Mouse (Mus musculus) hindbrain, embryonic 11.5 days (tissue): ENCODE measurements around the gene Etnppl. TPM values are rescaled to one million over a fixed set of nuclear protein-coding genes. Genes with fewer than 3 reads are reported as not detected.

ENCODE experiments used
- ATAC-seq: fragments of 200-750 bp; cut with Nextera tagmentation; 2 replicates; pipeline ENCODE4 v1.8.0; 2017; ENCODE audit warnings: mild to moderate bottlenecking, moderate TSS enrichment, moderate library complexity; ENCODE audit not compliant: low FRiP score
- DNase-seq: peaks from one replicate; pipeline ENCODE4 v3.0.0-alpha.2; 2015; ENCODE audit warnings: low spot score
- H3K27ac ChIP-seq: fragments of 300-500 bp; sonication (generic); 2 replicates; pipeline ENCODE4 v1.5.1; 2014; ENCODE audit warnings: mild to moderate bottlenecking, low read depth, low read length
- H3K27me3 ChIP-seq: fragments of 300-500 bp; sonication (generic); 2 replicates; pipeline ENCODE4 v1.6.1; 2014; ENCODE audit warnings: mild to moderate bottlenecking, low read length, moderate library complexity, mixed read lengths; ENCODE audit not compliant: control insufficient read depth, insufficient read depth
- H3K36me3 ChIP-seq: fragments of 300-500 bp; sonication (generic); 2 replicates; pipeline ENCODE4 v1.6.1; 2014; ENCODE audit warnings: mild to moderate bottlenecking, low read length, moderate library complexity, mixed read lengths; ENCODE audit not compliant: control insufficient read depth, insufficient read depth
- H3K4me1 ChIP-seq: fragments of 300-500 bp; sonication (generic); replicated peaks from 2 replicates; pipeline ENCODE4 v1.6.1; 2014; ENCODE audit warnings: low read length, mixed read lengths; ENCODE audit not compliant: control insufficient read depth, insufficient read depth
- H3K4me2 ChIP-seq: fragments of 300-500 bp; sonication (generic); replicated peaks from 2 replicates; pipeline ENCODE4 v1.6.1; 2014; ENCODE audit warnings: mild to moderate bottlenecking, low read depth, low read length
- H3K4me3 ChIP-seq: fragments of 300-500 bp; sonication (generic); 2 replicates; pipeline ENCODE4 v1.5.1; 2014; ENCODE audit warnings: low read depth, low read length
- H3K9ac ChIP-seq: fragments of 300-500 bp; sonication (generic); 2 replicates; pipeline ENCODE4 v1.6.1; 2014; ENCODE audit warnings: low read depth, low read length
- H3K9me3 ChIP-seq: fragments of 300-500 bp; sonication (generic); 2 replicates; pipeline ENCODE4 v1.6.1; 2016; ENCODE audit warnings: low read length; ENCODE audit not compliant: control insufficient read depth
- WGBS: fragments of 180-500 bp; shearing (Covaris S2); extraction: QIAGEN DNeasy Blood & Tissue Kit; methylation state at CpG from one replicate; pipeline ENCODE4 v1.1.7; 2014; 5-methylcytosine and 5-hydroxymethylcytosine counted together
- polyA plus RNA-seq: library from polyadenylated mRNA; unstranded; fragments of >200 nt; fragmentation: Nextera tagmentation; extraction: Ambion mirVana; gene quantifications from 2 replicates; pipeline ENCODE4 v1.2.1, GENCODE M21; 2014

The Etnppl gene
- polyA plus RNA-seq, 1 experiment from 2014 or later, result not detected

- H3K4me1 ChIP-seq, result no peaks in the 10 kb centered on the region
- H3K36me3 ChIP-seq, result no peaks in the 10 kb centered on the region
- H3K4me3 ChIP-seq, result no peak overlapping the region
- no peak overlapping the region for H3K4me2 ChIP-seq
- no peak for DNase-seq
- H3K27ac ChIP-seq, result no peak overlapping the region
- H3K27me3 ChIP-seq, result no peaks in the 10 kb centered on the region
- WGBS, result 86% methylated on average over 9 of the region's 9 CpGs
- no peak for ATAC-seq
- no peaks in the 10 kb centered on the region for H3K9me3 ChIP-seq
- H3K9ac ChIP-seq, result no peak overlapping the region
Observed at GRCm38 (mm10) chr3:130684276-130685013, 67.2 kb downstream of the Etnppl start.

- Histone ChIP-seq H3K4me2 (no peak overlapping the region), H3K4me3 (no peak overlapping the region), H3K9me3 (no peaks in the 10 kb centered on the region), H3K36me3 (no peaks in the 10 kb centered on the region), H3K27me3 (no peaks in the 10 kb centered on the region), H3K9ac (no peak overlapping the region), H3K4me1 (no peaks in the 10 kb centered on the region), H3K27ac (no peak overlapping the region)
- ATAC-seq, result no peak
- 92% methylated on average over 8 of the region's 8 CpGs for WGBS
- DNase-seq, result no peak
Observed at GRCm38 (mm10) chr3:130685014-130685366, 67.7 kb downstream of the Etnppl start.

- Histone ChIP-seq H3K4me1 (peaks cover 5% of the 10 kb centered on the region), H3K27ac (no peak overlapping the region), H3K9ac (no peak overlapping the region), H3K9me3 (no peaks in the 10 kb centered on the region), H3K36me3 (no peaks in the 10 kb centered on the region), H3K4me3 (no peak overlapping the region), H3K4me2 (no peak overlapping the region), H3K27me3 (no peaks in the 10 kb centered on the region)
- ATAC-seq, result no peak
- no peak for DNase-seq
- WGBS, result 89% methylated on average over 1 of the region's 1 CpGs
Observed at GRCm38 (mm10) chr3:130687051-130687450, 69.8 kb downstream of the Etnppl start.

Other genes starting within 250 kb of the Etnppl start
- gene Ostc, start 92.0 kb downstream of the Etnppl start, polyA plus RNA-seq, result 327 and 331 TPM in 2 replicates
- gene Rpl34, start 113.0 kb downstream of the Etnppl start, polyA plus RNA-seq, result 669 and 690 TPM in 2 replicates